Mouse (Mus musculus) forebrain, embryonic 14.5 days (tissue): ENCODE results near the gene Slc22a22. TPM values are rescaled to one million over a fixed set of nuclear protein-coding genes. Genes with fewer than 3 reads are reported as not detected.
A peak's percentile ranks its signal among the peaks of the same experiment; 100 is the strongest.

Experiments
- ATAC-seq: fragments of 200-750 bp; cut with Nextera tagmentation; 2 replicates; pipeline ENCODE4 v1.8.0; 2017; ENCODE audit warnings: mild to moderate bottlenecking, moderate library complexity
- DNase-seq: peaks from one replicate; pipeline ENCODE4 v3.0.0-alpha.2; 2015; ENCODE audit warnings: low spot score
- H3K27ac ChIP-seq: fragments of 300-500 bp; sonication (generic); 2 replicates; pipeline ENCODE4 v1.5.1; 2014; ENCODE audit warnings: low read depth, mild to moderate bottlenecking, control low read depth, low read length, moderate library complexity
- H3K27me3 ChIP-seq: fragments of 300-500 bp; sonication (generic); replicated peaks from 2 replicates; pipeline ENCODE4 v1.6.1; 2014; ENCODE audit warnings: low read length, control low read depth, mixed read lengths; ENCODE audit not compliant: control insufficient read depth, insufficient read depth
- H3K36me3 ChIP-seq: fragments of 300-500 bp; sonication (generic); 2 replicates; pipeline ENCODE4 v1.6.1; 2014; ENCODE audit warnings: low read length, control low read depth; ENCODE audit not compliant: control insufficient read depth, insufficient read depth
- H3K4me1 ChIP-seq: fragments of 300-500 bp; sonication (generic); 2 replicates; pipeline ENCODE4 v1.6.1; 2014; ENCODE audit warnings: antibody characterized with exemption, low read length, control low read depth; ENCODE audit not compliant: control insufficient read depth, insufficient read depth
- H3K4me2 ChIP-seq: fragments of 300-500 bp; sonication (generic); 2 replicates; pipeline ENCODE4 v1.6.1; 2014; ENCODE audit warnings: mild to moderate bottlenecking, control low read depth, low read length
- H3K4me3 ChIP-seq: fragments of 300-500 bp; sonication (generic); 2 replicates; pipeline ENCODE4 v1.5.1; 2014; ENCODE audit warnings: low read depth, low read length, control low read depth
- H3K9ac ChIP-seq: fragments of 300-500 bp; sonication (generic); 2 replicates; pipeline ENCODE4 v1.6.1; 2014; ENCODE audit warnings: mild to moderate bottlenecking, low read length, control low read depth, moderate library complexity
- H3K9me3 ChIP-seq: fragments of 300-500 bp; sonication (generic); replicated peaks from 2 replicates; pipeline ENCODE4 v1.6.1; 2016; ENCODE audit warnings: low read length, control low read depth, mixed read lengths; ENCODE audit not compliant: control insufficient read depth
- WGBS: fragments of 180-500 bp; shearing (Covaris S2); extraction: QIAGEN DNeasy Blood & Tissue Kit; methylation state at CpG from one replicate; pipeline ENCODE4 v1.1.7; 2014; 5-methylcytosine and 5-hydroxymethylcytosine counted together
- polyA plus RNA-seq: library from polyadenylated mRNA; unstranded; fragments of >200 nt; fragmentation: Nextera tagmentation; extraction: Ambion mirVana; gene quantifications from 2 replicates; pipeline ENCODE4 v1.2.1, GENCODE M21; 2014

Gene Slc22a22
- polyA plus RNA-seq, 1 experiment from 2014 or later, result not detected

- no peak overlapping the region for H3K4me3 ChIP-seq
- no peak for DNase-seq
- H3K4me1 ChIP-seq, result no peaks in the 10 kb centered on the region
- no peak for ATAC-seq
- no peaks in the 10 kb centered on the region for H3K9me3 ChIP-seq
- no peak overlapping the region for H3K4me2 ChIP-seq
- no peaks in the 10 kb centered on the region for H3K27me3 ChIP-seq
- no peak overlapping the region for H3K27ac ChIP-seq
- WGBS, result 98% methylated on average over 2 of the region's 2 CpGs
- H3K36me3 ChIP-seq, result no peaks in the 10 kb centered on the region
- H3K9ac ChIP-seq, result no peak overlapping the region
These were observed 18.7 kb upstream of the Slc22a22 start for GRCm38 (mm10) chr15:57496106-57496505.

GRCm38 (mm10) chr15:57482509-57482908 lies 5.1 kb upstream of the Slc22a22 start:
- WGBS, result 29% methylated on average over 2 of the region's 2 CpGs
- no peak overlapping the region for H3K4me2 ChIP-seq
- no peaks in the 10 kb centered on the region for H3K36me3 ChIP-seq
- no peak overlapping the region for H3K27ac ChIP-seq
- ATAC-seq (no peak), DNase-seq (no peak)
- H3K9me3 ChIP-seq, result no peaks in the 10 kb centered on the region; the same call in 1 of the 2 replicates
- no peaks in the 10 kb centered on the region for H3K27me3 ChIP-seq
- no peak overlapping the region for H3K9ac ChIP-seq
- no peak overlapping the region for H3K4me3 ChIP-seq
- H3K4me1 ChIP-seq, result no peaks in the 10 kb centered on the region

GRCm38 (mm10) chr15:57471648-57472047 lies 5.8 kb downstream of the Slc22a22 start:
- Histone ChIP-seq H3K27me3 (no peaks in the 10 kb centered on the region), H3K36me3 (no peaks in the 10 kb centered on the region), H3K4me1 (no peaks in the 10 kb centered on the region), H3K4me3 (no peak overlapping the region), H3K27ac (no peak overlapping the region), H3K9ac (no peak overlapping the region), H3K9me3 (no peaks in the 10 kb centered on the region), H3K4me2 (no peak overlapping the region)
- DNase-seq, result no peak
- ATAC-seq, result no peak
- WGBS, result 57% methylated on average over 3 of the region's 3 CpGs

- Histone ChIP-seq H3K36me3 (no peaks in the 10 kb centered on the region), H3K4me3 (no peak overlapping the region), H3K4me2 (no peak overlapping the region), H3K27ac (no peak overlapping the region), H3K9me3 (no peaks in the 10 kb centered on the region), H3K27me3 (no peaks in the 10 kb centered on the region), H3K4me1 (no peaks in the 10 kb centered on the region), H3K9ac (no peak overlapping the region)
- no peak for ATAC-seq
- DNase-seq, result no peak
These were observed 11.4 kb downstream of the Slc22a22 start for GRCm38 (mm10) chr15:57465996-57466395.

- H3K9ac ChIP-seq, result no peak overlapping the region
- no peak overlapping the region for H3K4me3 ChIP-seq
- DNase-seq (no peak), ATAC-seq (no peak)
- H3K4me2 ChIP-seq, result no peak overlapping the region
- no peak overlapping the region for H3K27ac ChIP-seq
- no peaks in the 10 kb centered on the region for H3K4me1 ChIP-seq
- no peaks in the 10 kb centered on the region for H3K27me3 ChIP-seq
- H3K36me3 ChIP-seq, result no peaks in the 10 kb centered on the region
- no peaks in the 10 kb centered on the region for H3K9me3 ChIP-seq
- WGBS, result 78% methylated on average over 6 of the region's 6 CpGs
These were observed 12.4 kb downstream of the Slc22a22 start for GRCm38 (mm10) chr15:57465061-57465460.

- ATAC-seq, result peak; percentile 34; the same call in 1 of the 2 replicates
- WGBS, result 82% methylated on average over 11 of the region's 11 CpGs
These were observed 13.4 kb downstream of the Slc22a22 start for GRCm38 (mm10) chr15:57464066-57464465.

GRCm38 (mm10) chr15:57461284-57461683 lies 16.1 kb downstream of the Slc22a22 start:
- Histone ChIP-seq H3K27me3 (no peaks in the 10 kb centered on the region), H3K27ac (no peak overlapping the region), H3K9ac (no peak overlapping the region), H3K4me3 (no peak overlapping the region), H3K36me3 (no peaks in the 10 kb centered on the region), H3K4me1 (no peaks in the 10 kb centered on the region), H3K4me2 (no peak overlapping the region), H3K9me3 (no peaks in the 10 kb centered on the region)
- DNase-seq (peak; percentile 44), ATAC-seq (peak; percentile 57; the same call in 1 of the 2 replicates)
- WGBS, result 21% methylated on average over 1 of the region's 1 CpGs

More at GRCm38 (mm10) chr15:57464066-57464465, 13.4 kb downstream of the Slc22a22 start:
- DNase-seq, result peak; percentile 42
- Histone ChIP-seq H3K27ac (no peak overlapping the region), H3K9me3 (no peaks in the 10 kb centered on the region), H3K4me1 (no peaks in the 10 kb centered on the region), H3K36me3 (no peaks in the 10 kb centered on the region), H3K9ac (no peak overlapping the region), H3K4me3 (no peak overlapping the region), H3K27me3 (no peaks in the 10 kb centered on the region), H3K4me2 (no peak overlapping the region)

- no peak overlapping the region for H3K4me3 ChIP-seq
- WGBS, result 29% methylated on average over 2 of the region's 2 CpGs
- H3K9me3 ChIP-seq, result no peaks in the 10 kb centered on the region
- no peaks in the 10 kb centered on the region for H3K4me1 ChIP-seq
- H3K4me2 ChIP-seq, result no peak overlapping the region
- no peak overlapping the region for H3K27ac ChIP-seq
- DNase-seq, result peak; percentile 10
- H3K9ac ChIP-seq, result no peak overlapping the region
- no peaks in the 10 kb centered on the region for H3K36me3 ChIP-seq
- no peaks in the 10 kb centered on the region for H3K27me3 ChIP-seq
- ATAC-seq, result no peak
These were observed 20.1 kb downstream of the Slc22a22 start for GRCm38 (mm10) chr15:57457374-57457773.

- Histone ChIP-seq H3K4me3 (no peak overlapping the region), H3K27ac (no peak overlapping the region), H3K4me2 (no peak overlapping the region), H3K36me3 (no peaks in the 10 kb centered on the region), H3K27me3 (no peaks in the 10 kb centered on the region), H3K9ac (no peak overlapping the region), H3K4me1 (no peaks in the 10 kb centered on the region), H3K9me3 (no peaks in the 10 kb centered on the region)
- no peak for DNase-seq
- WGBS, result 92% methylated on average over 2 of the region's 2 CpGs
- ATAC-seq, result no peak
These were observed 42.6 kb downstream of the Slc22a22 start for GRCm38 (mm10) chr15:57434710-57435404.
